Mouse (Mus musculus) testis, adult 10 weeks (tissue): ENCODE measurements around the gene Ccdc180. TPM values are rescaled to one million over a fixed set of nuclear protein-coding genes. Genes with fewer than 3 reads are reported as not detected.

ENCODE experiments used
- polyA plus RNA-seq: library from polyadenylated mRNA; stranded (reverse); fragments of 350-450 nt; fragmentation: Illumina TruSeq; extraction: RNeasy Lipid Tissue Mini Kit (QIAGEN cat#74804); gene quantifications from one replicate; pipeline ENCODE4 v1.2.3, GENCODE M21; 2014; ENCODE audit warnings: low read depth, low replicate concordance

Gene Ccdc180
- polyA plus RNA-seq, result 37.1 TPM

GRCm38 (mm10) chr4:45890066-45890761, at the start of gene Ccdc180:
TSS of gene Ccdc180 (plus strand) at chr4:45890303.

GRCm38 (mm10) chr4:45848109-45848824, 41.8 kb upstream of the Ccdc180 start, which contains the start of gene Stra6l:
TSS of gene Stra6l (plus strand) at chr4:45848664.

GRCm38 (mm10) chr4:45964771-45965439, 74.8 kb downstream of the Ccdc180 start, which contains the start of gene Tdrd7:
TSS of gene Tdrd7 (plus strand) at chr4:45965334.

Other genes with a start within 250 kb of the Ccdc180 start
- gene Aldh1b1, start 91.3 kb upstream of the Ccdc180 start, polyA plus RNA-seq, result 2.0 TPM
- not detected for gene Igfbpl1, start 63.4 kb upstream of the Ccdc180 start, polyA plus RNA-seq
- 0.18 TPM for gene Stra6l, start 41.6 kb upstream of the Ccdc180 start, polyA plus RNA-seq
- gene Tdrd7, start 75.0 kb downstream of the Ccdc180 start, polyA plus RNA-seq, result 232 TPM
- gene Tmod1, start 148.6 kb downstream of the Ccdc180 start, polyA plus RNA-seq, result 15.8 TPM
- 305 TPM for gene Ncbp1, start 248.3 kb downstream of the Ccdc180 start, polyA plus RNA-seq
- 11.0 TPM for gene Tstd2, start 248.4 kb downstream of the Ccdc180 start, polyA plus RNA-seq